Mouse (Mus musculus) pancreas, adult 10 weeks (tissue): ENCODE results near the gene Prss42. TPM values are rescaled to one million over a fixed set of nuclear protein-coding genes. Genes with fewer than 3 reads are reported as not detected.

Experiments
- polyA plus RNA-seq: library from polyadenylated mRNA; stranded (reverse); fragments of 350-450 nt; fragmentation: Illumina TruSeq; extraction: RNeasy Lipid Tissue Mini Kit (QIAGEN cat#74804); gene quantifications from one replicate; pipeline ENCODE4 v1.2.3, GENCODE M21; 2015; ENCODE audit warnings: low read depth, low replicate concordance; ENCODE audit not compliant: insufficient read depth

Gene Prss42
- polyA plus RNA-seq = not detected

GRCm38 (mm10) chr9:110797866-110798265, at the start of gene Prss42:
Gene Prss42 (plus strand): TSS chr9:110798166.

GRCm38 (mm10) chr9:110813789-110814188, 15.8 kb downstream of the Prss42 start, which contains the start of gene Prss44:
Gene Prss44 (plus strand): TSS chr9:110813994.

GRCm38 (mm10) chr9:110826390-110826789, 28.4 kb downstream of the Prss42 start, which contains the start of gene Prss43:
Gene Prss43 (plus strand): TSS chr9:110826690.

GRCm38 (mm10) chr9:110834411-110834810, 36.4 kb downstream of the Prss42 start, which contains the start of gene Prss45:
Gene Prss45 (plus strand): TSS chr9:110834588.

GRCm38 (mm10) chr9:110844206-110844605, 46.2 kb downstream of the Prss42 start, which contains the start of gene Prss46:
Gene Prss46 (plus strand): TSS chr9:110844506.

Other genes with a start within 250 kb of the Prss42 start
- gene Nradd, start 173.7 kb upstream of the Prss42 start, polyA plus RNA-seq = 2.3 TPM
- 8.6 TPM for gene Nbeal2, start 144.0 kb upstream of the Prss42 start, polyA plus RNA-seq
- gene Ccdc12, start 141.7 kb upstream of the Prss42 start, polyA plus RNA-seq = 27.2 TPM
- gene Myl3, start 56.3 kb upstream of the Prss42 start, polyA plus RNA-seq = not detected
- 1.5 TPM for gene Pth1r, start 51.0 kb upstream of the Prss42 start, polyA plus RNA-seq
- gene Prss44, start 15.8 kb downstream of the Prss42 start, polyA plus RNA-seq = not detected
- gene Prss43, start 28.5 kb downstream of the Prss42 start, polyA plus RNA-seq = not detected
- not detected for gene Prss45, start 36.4 kb downstream of the Prss42 start, polyA plus RNA-seq
- gene Prss46, start 46.3 kb downstream of the Prss42 start, polyA plus RNA-seq = not detected
- gene Prss50, start 59.8 kb downstream of the Prss42 start, polyA plus RNA-seq = not detected
- gene Als2cl, start 81.7 kb downstream of the Prss42 start, polyA plus RNA-seq = 16.5 TPM
- gene Tmie, start 81.9 kb downstream of the Prss42 start, polyA plus RNA-seq = 2.2 TPM
- not detected for gene Fam240a, start 118.7 kb downstream of the Prss42 start, polyA plus RNA-seq
- gene Tdgf1, start 148.0 kb downstream of the Prss42 start, polyA plus RNA-seq = not detected
- not detected for gene Lrrc2, start 153.4 kb downstream of the Prss42 start, polyA plus RNA-seq
- gene Rtp3, start 192.4 kb downstream of the Prss42 start, polyA plus RNA-seq = 4.7 TPM
- not detected for gene Ltf, start 221.1 kb downstream of the Prss42 start, polyA plus RNA-seq